Mouse (Mus musculus): ENCODE data around the gene Igsf6.

The Igsf6 gene

GRCm38 (mm10) chr7:121059477-121060218 lies 14.7 kb downstream of the Igsf6 start:
- in situ Hi-C loops (cut with MboI; ENCODE audit: unreplicated experiment in 2 of 2): loop anchor here in 1 of 2 experiments (5.0 kb wide), 1 partner anchor 222 kb away; no protein-coding TSS in a partner anchor

DNA sequence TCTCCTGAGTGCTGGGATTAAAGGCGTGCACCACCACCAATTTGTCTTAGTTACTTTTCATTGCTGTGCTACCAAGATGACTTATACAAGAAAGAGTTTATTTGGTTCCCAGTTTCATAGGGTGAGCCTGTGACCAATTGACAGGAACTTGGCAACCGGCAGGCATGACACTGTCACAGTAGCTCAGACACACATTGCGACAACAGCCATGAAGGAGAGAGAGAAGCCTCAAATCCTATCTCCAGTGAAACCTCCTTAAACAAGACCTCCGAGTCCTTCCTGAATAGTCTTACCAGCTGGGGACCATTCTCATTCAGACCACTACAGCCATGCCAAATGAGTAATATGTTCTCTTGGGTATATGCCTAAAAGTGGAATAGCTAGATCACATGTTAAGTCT lies 21.3 kb downstream of the Igsf6 start:
- in situ Hi-C loops (cut with MboI; ENCODE audit: unreplicated experiment in 2 of 2): no loop called here

GRCm38 (mm10) chr7:121047624-121048023 lies 26.7 kb downstream of the Igsf6 start:
- in situ Hi-C loops (cut with MboI; ENCODE audit: unreplicated experiment in 2 of 2): no loop called here

DNA sequence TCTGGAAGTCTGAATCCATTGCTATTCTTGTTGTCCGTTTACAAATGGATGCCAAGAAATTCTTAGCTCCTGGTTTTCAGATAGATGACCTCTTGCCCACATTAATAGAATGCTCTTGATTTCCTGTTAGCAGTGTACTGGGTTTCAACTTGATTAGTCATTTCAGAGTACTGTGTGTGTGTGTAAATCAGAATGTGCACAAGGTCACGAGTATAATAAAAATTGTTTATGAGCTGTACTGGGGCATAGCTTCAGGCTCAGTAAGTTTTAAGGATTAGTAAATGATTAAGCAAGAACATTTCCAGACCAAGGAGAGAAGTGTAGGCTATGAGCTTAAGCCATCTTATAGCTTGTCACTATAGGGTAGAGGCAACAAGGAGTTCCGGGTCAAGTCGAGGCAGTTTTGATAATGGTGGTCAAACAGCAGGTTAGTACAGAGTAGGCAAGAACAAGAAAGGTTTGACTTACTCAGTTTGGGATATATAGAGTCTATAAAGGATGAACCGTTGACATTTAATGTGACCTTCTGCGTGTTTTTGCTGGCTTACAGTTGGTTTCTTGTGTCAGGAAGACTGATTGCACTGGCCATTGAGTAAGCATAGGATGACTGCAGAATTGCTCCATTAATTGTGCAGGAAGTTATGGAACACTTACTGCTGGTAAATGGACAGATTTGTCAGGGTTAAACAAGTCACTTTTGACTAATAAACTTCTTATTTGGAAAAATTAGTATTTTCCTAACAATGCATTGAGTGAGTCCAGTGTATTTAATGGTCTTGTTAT lies 28.5 kb downstream of the Igsf6 start:
- in situ Hi-C loops (cut with MboI; ENCODE audit: unreplicated experiment in 2 of 2): no loop called here

GRCm38 (mm10) chr7:121044251-121044650 lies 30.1 kb downstream of the Igsf6 start:
- in situ Hi-C loops (cut with MboI; ENCODE audit: unreplicated experiment in 2 of 2): no loop called here

- in situ Hi-C loops (cut with MboI; ENCODE audit: unreplicated experiment in 2 of 2): no loop called here
Observed at GRCm38 (mm10) chr7:121043510-121043909, 30.9 kb downstream of the Igsf6 start.

GRCm38 (mm10) chr7:121043004-121043403 lies 31.4 kb downstream of the Igsf6 start:
- in situ Hi-C loops (cut with MboI; ENCODE audit: unreplicated experiment in 2 of 2): no loop called here

GRCm38 (mm10) chr7:121041989-121042388 lies 32.4 kb downstream of the Igsf6 start:
- in situ Hi-C loops (cut with MboI; ENCODE audit: unreplicated experiment in 2 of 2): no loop called here

DNA sequence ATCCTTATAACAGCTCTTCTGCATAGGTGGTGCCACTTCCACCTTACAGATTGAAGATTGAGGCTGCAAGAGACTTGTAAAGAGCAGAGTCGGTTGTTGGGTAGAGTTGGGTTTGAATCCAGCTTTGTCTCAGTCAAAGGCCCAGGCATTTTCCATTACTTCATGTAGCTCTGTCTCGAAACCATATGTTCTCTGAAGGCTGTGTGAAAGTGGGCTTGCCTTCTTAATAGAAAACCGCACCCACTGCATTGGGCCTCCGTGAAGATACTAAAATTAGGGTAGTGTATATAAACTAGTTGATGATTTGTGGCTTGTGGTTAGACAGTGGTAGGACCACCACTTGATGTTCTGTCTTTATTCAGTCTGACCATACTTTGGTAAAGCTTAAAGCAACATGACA lies 33.8 kb downstream of the Igsf6 start:
- in situ Hi-C loops (cut with MboI; ENCODE audit: unreplicated experiment in 2 of 2): no loop called here

- in situ Hi-C loops (cut with MboI; ENCODE audit: unreplicated experiment in 2 of 2): loop anchor here in 1 of 2 experiments (10.0 kb wide), 1 partner anchor 200 kb away; no protein-coding TSS in a partner anchor
Observed at GRCm38 (mm10) chr7:121035161-121035721, 39.1 kb downstream of the Igsf6 start.

DNA sequence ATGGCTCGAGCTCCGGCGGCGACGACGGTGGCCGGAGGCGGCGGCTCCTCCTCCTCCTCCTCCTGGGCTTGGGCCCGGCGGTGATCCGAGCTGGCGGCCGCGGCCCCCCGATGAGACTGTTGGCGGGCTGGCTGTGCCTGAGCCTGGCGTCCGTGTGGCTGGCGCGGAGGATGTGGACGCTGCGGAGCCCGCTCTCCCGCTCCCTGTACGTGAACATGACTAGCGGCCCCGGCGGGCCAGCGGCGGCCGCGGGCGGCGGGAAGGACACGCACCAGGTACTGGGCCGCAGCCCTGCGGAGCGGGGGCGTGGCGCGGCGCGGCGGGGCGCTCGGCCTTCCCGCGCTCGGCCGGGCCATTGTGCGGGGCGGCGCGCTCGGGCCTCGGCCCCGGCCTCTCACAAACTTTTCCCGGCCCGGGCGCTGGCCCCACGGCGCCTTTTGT lies 39.7 kb downstream of the Igsf6 start:
- in situ Hi-C loops (cut with MboI; ENCODE audit: unreplicated experiment in 2 of 2): loop anchor here (5.0 to 10.0 kb wide), 2 partner anchors 47 to 200 kb away; no protein-coding TSS in a partner anchor

DNA sequence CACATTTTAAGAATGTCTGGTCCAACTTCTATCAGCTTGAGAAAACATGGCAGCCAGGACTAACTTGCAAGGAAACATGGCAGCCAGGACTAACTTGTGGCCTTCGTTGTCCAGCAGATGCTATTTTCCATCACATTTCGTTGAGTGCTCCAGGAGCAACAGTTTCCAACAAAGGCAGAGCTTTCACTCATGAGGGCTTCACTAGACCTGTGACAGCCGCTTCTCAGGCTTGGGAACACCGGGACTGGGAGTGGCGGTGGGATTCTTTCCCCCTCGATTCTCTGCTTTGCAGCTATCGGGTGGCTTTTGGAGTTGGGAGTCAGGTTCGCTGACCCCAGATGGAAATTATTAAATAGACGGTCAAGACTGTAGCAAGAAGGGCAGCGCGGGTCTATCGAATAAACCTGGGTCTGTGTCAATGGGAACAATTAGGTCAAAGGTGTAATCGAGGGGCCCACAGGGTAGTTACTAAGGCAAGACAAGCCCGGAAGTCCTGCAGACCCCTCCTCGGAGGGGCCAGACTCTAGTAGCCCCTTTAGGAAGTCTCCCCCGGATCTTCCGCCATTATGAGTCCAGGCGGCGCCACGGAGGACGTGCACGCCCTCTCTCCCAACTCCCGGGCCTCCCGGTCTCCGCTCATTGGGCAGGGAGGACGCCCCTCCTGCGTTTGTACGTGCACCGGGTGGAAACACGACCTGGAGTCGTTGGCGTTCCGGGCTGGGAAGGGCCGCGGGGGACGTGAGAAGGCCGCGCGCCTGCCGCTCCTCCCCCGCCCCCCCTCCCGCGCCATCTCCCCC lies 40.3 kb downstream of the Igsf6 start, which contains the start of gene Mettl9:
Mettl9 (plus strand) TSS at position 590 of the 797 bp plus-strand sequence.
- in situ Hi-C loops (cut with MboI; ENCODE audit: unreplicated experiment in 2 of 2): loop anchor here (5.0 to 10.0 kb wide), 2 partner anchors 47 to 199 kb away; no protein-coding TSS in a partner anchor

GRCm38 (mm10) chr7:121029947-121030346 lies 44.4 kb downstream of the Igsf6 start:
- in situ Hi-C loops (cut with MboI; ENCODE audit: unreplicated experiment in 2 of 2): loop anchor here (5.0 to 10.0 kb wide), 2 partner anchors 43 to 195 kb away; no protein-coding TSS in a partner anchor

DNA sequence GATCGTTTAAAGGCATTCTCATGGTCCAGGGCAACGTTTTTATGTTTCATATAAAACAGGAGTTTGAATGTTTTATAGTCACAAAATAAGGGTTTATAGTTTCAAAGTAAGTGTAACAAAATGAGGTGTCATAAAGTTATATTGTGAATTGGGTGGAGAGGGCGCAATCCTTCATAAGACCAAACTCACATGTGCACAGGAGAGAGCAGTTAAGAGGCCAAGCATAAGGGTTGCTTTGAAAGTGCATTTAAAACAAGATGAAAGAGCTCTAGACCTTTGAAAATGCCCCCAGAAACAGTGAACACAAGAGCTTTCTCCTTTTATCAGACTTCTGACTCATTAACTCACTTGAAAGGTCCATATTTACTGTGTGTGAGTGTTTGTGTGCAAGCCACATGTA lies 48.1 kb downstream of the Igsf6 start:
- in situ Hi-C loops (cut with MboI; ENCODE audit: unreplicated experiment in 2 of 2): loop anchor here in 1 of 2 experiments (5.0 kb wide), 1 partner anchor 39 kb away; no protein-coding TSS in a partner anchor

DNA sequence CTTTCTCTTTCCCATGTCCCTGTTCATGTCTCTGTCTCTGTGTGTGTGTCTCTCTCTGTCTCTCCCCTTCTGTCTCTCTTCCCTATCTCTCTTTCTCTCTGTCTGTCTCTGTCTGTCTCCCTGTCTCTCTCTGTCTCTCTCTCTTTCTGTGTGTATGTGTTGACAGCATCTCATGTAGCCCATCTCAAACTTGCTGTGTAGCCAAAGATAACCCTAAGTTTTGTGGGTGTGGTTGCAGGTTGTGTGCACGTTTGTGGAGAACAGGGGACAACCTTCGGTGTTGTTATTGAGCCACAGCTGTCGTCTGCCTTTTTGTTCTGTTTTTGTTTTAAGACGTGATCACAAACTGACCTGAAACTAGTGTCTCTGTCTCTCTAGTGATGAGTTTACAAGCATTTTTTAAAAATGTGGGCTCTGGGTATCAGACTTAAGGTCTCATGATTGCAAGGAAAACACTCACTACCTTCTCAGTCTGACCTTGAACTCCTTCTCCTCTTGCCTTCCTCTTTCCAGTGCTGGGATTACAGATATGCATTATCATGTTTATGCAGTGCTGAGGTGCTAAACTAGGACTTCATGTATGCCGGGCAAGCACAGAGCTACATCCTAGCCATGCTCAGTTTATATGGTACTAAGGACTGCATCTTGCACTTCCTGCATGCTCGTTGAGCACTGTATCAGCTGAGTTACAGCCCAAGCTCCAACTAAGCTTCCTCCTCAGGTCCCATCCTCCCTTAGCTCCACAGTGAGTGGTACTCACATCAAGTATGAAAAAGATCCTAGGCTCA lies 49.0 kb downstream of the Igsf6 start:
- in situ Hi-C loops (cut with MboI; ENCODE audit: unreplicated experiment in 2 of 2): loop anchor here in 1 of 2 experiments (5.0 kb wide), 1 partner anchor 38 kb away; no protein-coding TSS in a partner anchor

- in situ Hi-C loops (cut with MboI; ENCODE audit: unreplicated experiment in 2 of 2): no loop called here
Observed at GRCm38 (mm10) chr7:121020277-121020676, 54.1 kb downstream of the Igsf6 start.

DNA sequence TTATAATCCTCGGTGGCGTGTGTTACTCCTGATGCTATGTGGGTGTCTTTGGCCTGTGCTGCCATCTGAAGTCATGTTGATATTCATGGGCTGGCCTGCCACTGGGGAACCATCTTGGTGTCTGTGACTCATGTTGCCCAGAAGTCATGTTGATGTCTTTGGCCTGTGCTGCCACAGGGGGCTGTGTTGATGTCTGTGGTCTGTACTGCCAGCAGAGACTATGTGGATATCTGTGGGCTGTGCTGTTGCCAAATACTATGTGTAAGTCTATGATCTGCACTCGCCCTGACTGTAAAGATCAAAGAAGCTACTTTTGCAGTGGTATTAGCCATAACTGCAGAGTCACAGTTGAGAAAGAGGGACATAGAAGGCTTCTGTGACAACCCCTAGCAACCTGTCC lies 55.6 kb downstream of the Igsf6 start:
- in situ Hi-C loops (cut with MboI; ENCODE audit: unreplicated experiment in 2 of 2): no loop called here

- in situ Hi-C loops (cut with MboI; ENCODE audit: unreplicated experiment in 2 of 2): no loop called here
Observed at GRCm38 (mm10) chr7:121014486-121014885, 59.9 kb downstream of the Igsf6 start.

Measured in v-Abl transformed pro-B cells (cell line).